Mouse (Mus musculus) embryo, embryonic 9.5 days (tissue): ENCODE results near the gene Cyp17a1.

Experiments
- DNase-seq: peaks from one replicate; pipeline ENCODE4 v3.0.0-alpha.2; 2017; ENCODE audit errors: extremely low spot score

The Cyp17a1 gene

DNA sequence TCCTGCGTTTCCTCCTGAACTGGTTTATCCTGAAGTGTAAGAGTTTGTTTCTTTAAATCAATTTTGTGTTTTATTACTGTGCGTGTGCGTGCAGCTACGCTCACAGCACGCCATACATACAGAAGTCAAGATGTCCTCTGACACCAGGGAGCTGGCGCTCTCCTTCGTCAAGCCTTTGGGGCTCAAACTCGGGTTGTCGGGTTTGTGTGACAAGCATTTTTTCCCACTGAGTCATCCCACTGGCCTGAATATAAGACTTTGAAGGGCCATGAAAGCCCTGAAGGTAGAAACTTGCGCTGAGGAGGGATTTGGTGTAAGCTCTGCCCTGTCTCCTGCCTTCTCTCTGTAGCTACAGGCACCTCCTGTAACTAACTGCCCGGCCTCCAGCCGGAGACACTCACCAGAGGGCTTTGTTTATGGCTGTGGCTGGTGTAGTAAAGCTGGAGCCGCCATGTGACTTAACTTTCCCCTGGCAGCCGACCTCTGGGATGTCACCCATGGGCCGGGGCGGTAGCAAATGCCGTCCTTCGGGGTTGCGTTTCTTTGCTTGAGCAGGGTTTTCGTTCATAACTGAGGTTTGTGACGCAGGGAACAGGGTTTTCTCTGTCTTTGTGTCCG is 30.7 kb downstream of the Cyp17a1 start:
- DNase-seq, result no peak

GRCm38 (mm10) chr19:46641420-46642085 is 31.4 kb downstream of the Cyp17a1 start:
- DNase-seq, result no peak

GRCm38 (mm10) chr19:46640780-46641179 is 32.2 kb downstream of the Cyp17a1 start:
- no peak for DNase-seq

DNA sequence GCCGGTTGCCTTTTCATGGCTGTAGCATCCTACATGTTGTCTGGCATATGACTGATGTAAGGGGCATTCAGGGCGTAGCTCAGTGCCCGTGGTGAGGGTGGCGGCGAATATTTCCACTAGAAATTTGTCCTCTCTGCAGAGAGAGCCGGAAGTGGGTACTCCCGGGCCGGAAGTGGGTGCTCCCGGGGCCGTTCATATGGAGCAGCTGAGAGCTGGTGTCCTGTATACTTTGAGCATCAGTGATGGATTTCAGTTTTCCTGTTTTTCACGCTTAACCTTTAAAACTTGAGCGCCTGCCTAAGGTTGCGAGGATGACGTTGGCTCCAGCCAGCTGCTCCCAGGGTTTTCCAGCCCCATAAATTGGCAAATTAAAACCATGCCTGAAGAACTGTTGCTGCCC is 33.5 kb downstream of the Cyp17a1 start:
- DNase-seq, result no peak

GRCm38 (mm10) chr19:46639053-46639452 is 33.9 kb downstream of the Cyp17a1 start:
- no peak for DNase-seq

GRCm38 (mm10) chr19:46637598-46637997 is 35.4 kb downstream of the Cyp17a1 start:
- no peak for DNase-seq

- DNase-seq, result no peak
Observed at GRCm38 (mm10) chr19:46635766-46636165, 37.2 kb downstream of the Cyp17a1 start.

GRCm38 (mm10) chr19:46631637-46632036 is 41.3 kb downstream of the Cyp17a1 start:
- no peak for DNase-seq

GRCm38 (mm10) chr19:46629807-46630206 is 43.2 kb downstream of the Cyp17a1 start:
- DNase-seq, result no peak

DNA sequence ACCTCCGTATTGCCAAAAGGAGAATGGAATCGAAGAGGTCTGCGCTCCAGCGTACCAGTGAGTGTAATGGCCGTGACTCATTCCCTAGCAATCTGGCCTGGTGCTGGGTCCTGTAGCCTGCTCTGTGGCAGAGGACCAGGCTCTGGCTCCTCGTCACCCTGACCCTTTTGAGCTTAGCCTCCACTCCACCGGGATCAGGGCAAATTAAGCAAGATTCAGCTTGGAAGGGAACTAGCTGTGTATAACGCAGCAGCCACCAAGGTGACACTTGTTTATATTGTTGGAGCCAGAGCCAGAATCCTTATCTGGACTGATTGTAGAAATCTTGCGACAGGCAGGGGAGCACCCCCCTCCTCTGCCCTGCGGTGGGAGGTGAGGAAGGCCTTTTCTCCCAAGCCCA is 44.6 kb downstream of the Cyp17a1 start:
- DNase-seq, result no peak

GRCm38 (mm10) chr19:46625519-46625918 is 47.5 kb downstream of the Cyp17a1 start:
- DNase-seq, result no peak

- no peak for DNase-seq
Observed at GRCm38 (mm10) chr19:46625015-46625414, 48.0 kb downstream of the Cyp17a1 start.

DNA sequence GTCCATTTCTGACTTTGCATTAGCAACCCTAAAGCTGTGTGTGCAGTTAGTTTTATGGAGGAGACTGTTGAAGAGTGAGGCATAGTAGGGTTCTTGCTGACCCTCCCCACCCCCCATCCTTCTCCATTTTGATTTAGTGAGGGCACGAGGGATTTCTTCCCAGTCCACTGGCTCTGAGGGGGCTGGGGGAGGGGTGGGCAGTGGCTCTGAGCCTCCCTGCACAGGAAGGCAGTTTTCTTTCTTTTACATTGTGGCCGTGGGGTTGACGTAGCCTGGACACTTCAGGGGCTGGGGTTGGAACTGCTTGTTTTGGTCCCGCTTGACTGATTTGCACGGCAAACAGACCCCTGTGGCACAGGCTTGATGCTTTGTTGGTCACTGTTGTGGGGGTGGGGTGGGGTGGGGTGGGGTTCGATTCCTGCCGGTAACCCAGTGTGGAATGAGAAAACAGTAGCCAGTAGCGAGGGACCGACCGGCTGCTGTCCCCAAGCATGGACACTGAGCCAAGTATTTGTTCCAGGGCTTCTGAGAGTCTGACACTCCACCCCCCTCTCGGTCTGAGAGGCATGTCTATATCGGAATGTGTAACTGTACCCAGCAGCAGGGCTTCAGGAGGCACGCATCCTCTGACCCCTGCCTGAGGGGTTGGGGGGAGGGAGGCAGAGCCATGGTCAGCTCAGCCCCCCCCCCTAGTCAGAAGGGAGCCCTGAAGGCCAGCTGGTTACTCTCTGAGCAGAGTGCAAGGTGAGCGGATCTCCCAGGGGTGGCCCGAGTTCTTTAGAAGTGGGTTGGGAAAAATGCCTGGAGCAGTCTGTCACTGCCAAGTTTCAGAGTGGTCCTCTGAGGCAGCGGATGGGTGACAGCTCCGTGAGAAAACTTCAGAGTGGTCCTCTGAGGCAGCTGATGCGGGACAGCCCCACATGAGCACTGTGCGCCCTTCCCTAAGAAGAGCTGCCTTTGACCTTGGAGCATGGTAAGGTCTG is 48.9 kb downstream of the Cyp17a1 start:
- peak; percentile 66 for DNase-seq

- peak; percentile 63 for DNase-seq
Observed at GRCm38 (mm10) chr19:46623194-46623667, 49.7 kb downstream of the Cyp17a1 start.

GRCm38 (mm10) chr19:46622659-46623193 is 50.2 kb downstream of the Cyp17a1 start:
- DNase-seq, result no peak

DNA sequence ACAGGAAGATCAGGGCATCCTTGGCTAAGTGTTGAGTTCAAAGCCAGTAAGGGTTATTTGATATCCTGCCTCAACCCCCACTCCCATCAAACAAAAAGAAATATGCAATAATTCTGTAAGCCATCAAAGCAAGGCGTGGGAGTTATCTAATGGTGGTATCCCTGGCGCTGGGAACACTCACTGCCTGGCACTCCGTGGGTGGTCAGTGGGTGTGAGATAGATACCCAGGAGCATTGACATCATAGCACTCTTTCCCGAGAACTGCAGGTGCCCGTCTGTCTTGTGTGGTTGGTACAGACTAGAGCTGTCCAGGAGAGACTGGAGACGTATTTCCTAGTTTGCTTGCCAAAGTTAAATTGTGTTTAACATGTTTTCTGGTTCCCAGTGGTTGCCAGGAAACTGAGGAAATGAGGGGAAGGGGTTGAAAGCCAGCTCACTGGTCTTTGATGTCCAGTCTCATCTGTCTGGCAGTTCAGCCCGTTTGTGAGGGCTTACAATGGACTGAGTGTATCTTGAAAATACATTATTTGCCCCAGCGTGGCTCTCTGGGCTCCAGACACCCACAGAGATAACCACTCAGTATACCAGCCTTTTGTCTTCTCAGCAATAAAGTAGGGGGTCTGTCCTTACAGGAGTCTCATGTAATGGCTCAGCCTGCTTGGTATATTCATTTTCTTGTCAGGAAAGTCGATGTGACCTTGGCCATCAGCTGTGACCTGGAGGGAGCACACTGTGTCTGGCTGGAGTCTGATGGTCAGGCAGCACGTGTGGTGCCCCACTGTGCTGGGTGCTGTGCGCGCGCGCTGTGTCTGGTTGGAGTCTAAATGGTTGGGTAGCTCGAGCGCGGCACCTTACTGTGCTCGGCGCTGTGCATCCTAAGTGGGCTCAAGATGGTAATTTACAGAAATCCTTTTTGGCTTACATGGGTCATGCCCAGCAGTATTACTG is 51.5 kb downstream of the Cyp17a1 start:
- DNase-seq, result no peak

GRCm38 (mm10) chr19:46620016-46620808 is 52.8 kb downstream of the Cyp17a1 start:
- DNase-seq, result no peak

- DNase-seq, result no peak
Observed at GRCm38 (mm10) chr19:46619518-46619917, 53.5 kb downstream of the Cyp17a1 start.

DNA sequence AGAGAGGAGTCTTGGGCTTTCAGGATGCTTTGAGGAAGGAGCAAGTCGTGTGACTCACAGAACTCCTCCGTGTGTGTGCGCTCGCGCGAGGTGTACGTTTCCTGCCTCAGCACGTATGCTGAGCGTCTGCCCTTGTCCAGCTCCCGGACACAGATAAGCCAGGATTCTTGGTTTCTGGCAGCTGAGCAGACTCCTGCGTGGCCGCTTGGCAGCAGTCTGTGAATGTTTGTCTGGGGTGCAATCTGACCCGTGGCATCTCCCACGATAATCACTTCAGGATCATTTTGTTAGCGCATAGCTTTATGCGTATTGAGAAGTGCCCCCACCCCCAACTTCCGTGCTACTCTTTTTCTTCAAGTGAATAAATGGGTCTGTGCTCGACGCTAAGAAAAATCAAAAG is 54.0 kb downstream of the Cyp17a1 start:
- no peak for DNase-seq

- no peak for DNase-seq
Observed at GRCm38 (mm10) chr19:46618322-46618721, 54.6 kb downstream of the Cyp17a1 start.
